Mouse (Mus musculus): ENCODE measurements at regions not wholly inside any gene's neighbourhood (a gene's known extent, or its start where the extent isn't known, plus 50 kb on each side); places are given as distances from the start of the nearest gene placed in this dataset.
A peak's percentile ranks its signal among the peaks of the same experiment; 100 is the strongest.

DNA sequence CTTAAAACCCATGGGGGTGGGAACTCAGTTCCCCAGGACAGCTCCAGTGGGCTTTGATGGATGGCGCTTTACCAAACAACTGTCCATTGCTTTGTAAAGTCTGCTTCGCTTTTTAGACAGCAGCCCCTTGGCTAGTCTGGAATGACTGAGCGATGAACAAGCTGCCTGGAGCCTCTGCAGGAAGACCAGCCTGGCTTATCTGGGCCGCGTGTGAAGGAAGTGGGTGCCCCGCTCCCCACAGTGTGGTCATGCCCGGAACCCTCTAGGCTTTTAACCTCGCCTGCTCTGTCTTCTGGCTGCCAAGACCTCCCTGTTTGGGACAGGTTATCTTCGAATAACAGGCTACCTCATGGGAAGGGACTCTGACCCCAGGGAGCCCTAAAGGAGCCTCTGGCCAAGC, 91.5 kb upstream of the Ptpn1 start:
- H3K4me1 ChIP-seq (ENCODE audit: control insufficient read depth, insufficient read depth, low read length): no peaks in the 10 kb centered on the region
- no peak overlapping the region for H3K27ac ChIP-seq (ENCODE audit: insufficient read depth, low read length)
- TF ChIP-seq POLR2A (IDR thresholded peaks at IDR 0.05; ENCODE audit: low read depth, low read length) (no peak), CTCF (IDR thresholded peaks at IDR 0.05; ENCODE audit: borderline replicate concordance, insufficient read depth, low read length) (no peak)
- H3K4me3 ChIP-seq (ENCODE audit: insufficient read depth, low read length): no peak overlapping the region

DNA sequence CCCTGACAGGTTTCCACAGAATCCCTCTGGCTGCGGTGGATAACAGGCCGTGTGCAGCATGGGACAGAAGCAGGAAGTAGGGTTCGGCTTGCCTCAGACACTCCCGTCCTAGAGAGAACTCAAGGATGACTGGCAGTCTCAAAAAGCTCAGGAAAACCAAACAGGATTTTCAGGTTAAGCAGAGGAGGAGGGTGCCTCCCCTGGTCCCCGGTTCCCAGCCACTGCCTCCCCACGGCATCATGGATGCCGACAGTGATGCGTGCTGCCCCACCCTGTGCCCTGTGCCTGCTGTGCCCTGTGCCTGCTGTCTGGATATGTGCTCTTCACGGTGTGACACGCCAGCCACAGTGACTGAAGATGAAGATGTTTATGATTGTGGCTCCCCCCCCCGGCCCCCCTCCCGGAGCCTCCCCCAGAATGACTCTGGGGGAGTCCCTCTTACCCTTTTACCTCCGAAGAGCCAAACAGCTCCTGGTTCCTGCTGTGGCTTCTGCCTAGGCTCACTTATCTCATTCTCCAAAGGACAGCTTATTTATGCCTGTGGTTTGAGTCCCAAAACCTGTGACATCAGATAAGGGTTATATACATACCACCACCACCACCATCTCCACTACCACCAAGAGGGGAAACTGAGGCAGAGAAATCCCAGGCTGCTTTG, 92.4 kb upstream of the Ptpn1 start:
- H3K27ac ChIP-seq (ENCODE audit: insufficient read depth, low read length): no peak overlapping the region
- no peak for TF ChIP-seq POLR2A (IDR thresholded peaks at IDR 0.05; ENCODE audit: low read depth, low read length)
- TF ChIP-seq CTCF (IDR thresholded peaks at IDR 0.05; ENCODE audit: borderline replicate concordance, insufficient read depth, low read length): no peak
- no peak overlapping the region for H3K4me3 ChIP-seq (ENCODE audit: insufficient read depth, low read length)
- peaks cover 2% of the 10 kb centered on the region; the same call in 1 of the 2 replicates for H3K4me1 ChIP-seq (ENCODE audit: control insufficient read depth, insufficient read depth, low read length)

DNA sequence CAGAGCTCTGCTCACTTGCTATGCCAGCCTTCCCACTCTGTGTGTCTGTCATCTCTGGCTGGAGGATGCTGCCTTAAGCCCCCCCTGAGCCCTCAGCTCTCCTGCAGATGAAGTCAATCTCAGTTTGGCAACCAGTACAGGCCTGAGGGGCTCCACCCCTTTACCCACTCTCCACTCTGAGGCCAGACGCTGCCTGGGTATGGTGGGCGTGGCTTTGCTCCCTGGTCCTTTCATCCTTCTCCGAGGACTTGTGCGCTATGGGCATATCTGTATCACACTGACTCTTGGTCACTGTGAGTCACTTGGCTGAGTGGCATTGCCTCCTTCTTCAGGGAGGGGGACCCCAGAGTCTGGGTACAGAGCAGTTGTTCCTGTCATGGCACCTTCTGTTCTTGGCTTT, 94.3 kb upstream of the Ptpn1 start:
- TF ChIP-seq CTCF (IDR thresholded peaks at IDR 0.05; ENCODE audit: borderline replicate concordance, insufficient read depth, low read length): no peak
- TF ChIP-seq POLR2A (IDR thresholded peaks at IDR 0.05; ENCODE audit: low read depth, low read length): no peak
- Histone ChIP-seq H3K4me3 (ENCODE audit: insufficient read depth, low read length) (no peak overlapping the region), H3K27ac (ENCODE audit: insufficient read depth, low read length) (no peak overlapping the region), H3K4me1 (ENCODE audit: control insufficient read depth, insufficient read depth, low read length) (peaks cover 6% of the 10 kb centered on the region; the same call in 1 of the 2 replicates)

DNA sequence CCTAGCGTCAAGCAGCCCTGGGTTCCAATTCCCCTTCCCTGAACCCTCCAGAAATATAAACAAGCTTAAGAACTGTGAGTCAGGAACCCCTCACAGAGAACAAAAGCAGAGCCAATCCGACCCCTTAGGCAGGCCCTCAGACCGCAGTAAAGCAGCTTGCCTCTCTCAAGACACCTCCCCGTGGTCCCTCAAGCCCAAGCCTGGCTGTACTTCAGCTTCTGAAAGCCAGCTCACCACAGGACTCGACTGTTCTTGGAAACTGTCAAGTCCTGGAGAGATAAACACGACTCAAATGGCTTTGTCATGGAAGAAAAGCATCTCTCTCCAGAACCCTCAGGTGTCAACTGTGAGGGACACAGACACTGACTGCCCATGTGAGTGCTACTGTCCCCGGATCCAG, 95.2 kb upstream of the Ptpn1 start:
- TF ChIP-seq CTCF (IDR thresholded peaks at IDR 0.05; ENCODE audit: borderline replicate concordance, insufficient read depth, low read length) (no peak), POLR2A (IDR thresholded peaks at IDR 0.05; ENCODE audit: low read depth, low read length) (no peak)
- Histone ChIP-seq H3K27ac (ENCODE audit: insufficient read depth, low read length) (peak overlapping the region; percentile 4; the same call in 1 of the 2 replicates), H3K4me3 (ENCODE audit: insufficient read depth, low read length) (no peak overlapping the region), H3K4me1 (ENCODE audit: control insufficient read depth, insufficient read depth, low read length) (peaks cover 6% of the 10 kb centered on the region; the same call in 1 of the 2 replicates)

DNA sequence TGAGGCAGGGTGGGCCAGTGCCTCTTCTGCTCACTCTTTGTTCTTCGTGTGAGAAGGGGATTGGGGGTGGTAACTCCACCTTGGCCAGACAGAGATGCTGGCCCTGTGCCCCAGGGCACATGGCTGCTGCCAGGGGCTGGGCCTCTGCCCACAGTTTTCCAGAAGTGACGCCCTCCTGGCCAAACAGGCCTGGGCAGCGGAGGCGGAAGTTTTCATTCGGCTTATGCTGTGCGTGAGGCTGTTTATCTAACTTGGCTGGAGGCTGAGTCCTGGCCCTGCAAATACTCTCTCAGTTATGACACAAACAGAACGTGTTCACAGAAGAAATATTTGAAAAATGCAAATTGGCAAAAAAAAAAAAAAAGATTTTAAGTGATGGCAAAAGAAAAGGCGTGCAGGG, 97.3 kb upstream of the Ptpn1 start:
- Histone ChIP-seq H3K27ac (ENCODE audit: insufficient read depth, low read length) (peak overlapping the region; percentile 92), H3K4me1 (ENCODE audit: control insufficient read depth, insufficient read depth, low read length) (peaks cover 6% of the 10 kb centered on the region; the same call in 1 of the 2 replicates), H3K4me3 (ENCODE audit: insufficient read depth, low read length) (no peak overlapping the region)
- TF ChIP-seq CTCF (IDR thresholded peaks at IDR 0.05; ENCODE audit: borderline replicate concordance, insufficient read depth, low read length): no peak
- TF ChIP-seq POLR2A (IDR thresholded peaks at IDR 0.05; ENCODE audit: low read depth, low read length): no peak

DNA sequence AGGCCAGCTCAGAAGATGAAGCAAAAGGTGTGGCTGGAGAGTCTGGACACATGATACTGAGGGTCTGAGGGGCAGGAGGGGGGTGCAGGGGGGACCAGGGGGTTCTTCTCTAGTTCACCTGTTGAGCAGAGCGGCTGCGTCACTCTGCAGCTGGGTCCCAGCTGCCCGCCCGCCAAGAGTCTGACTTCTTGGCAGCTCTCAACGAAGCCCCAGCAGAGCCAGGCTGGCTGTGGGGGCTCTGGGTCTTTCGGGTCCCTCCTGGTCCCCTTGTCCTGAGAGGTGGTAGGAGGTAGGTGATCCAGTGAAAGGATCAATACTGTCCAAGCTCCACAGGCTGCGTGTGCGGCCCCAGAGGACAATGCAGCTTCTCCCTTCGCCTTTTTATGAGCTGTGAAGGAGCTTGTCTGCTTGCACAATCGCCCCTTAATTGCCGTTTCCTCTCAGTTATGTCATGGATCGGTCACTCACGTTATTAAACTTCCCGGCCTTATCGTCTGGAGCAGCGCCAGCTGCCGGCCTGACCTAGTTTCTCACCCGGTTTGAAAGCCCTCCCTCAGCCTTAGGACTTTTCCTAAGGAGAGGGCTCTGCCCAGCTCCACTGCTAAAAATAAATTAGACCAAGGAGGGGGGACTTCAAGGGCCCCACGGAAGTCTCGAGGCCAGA, 98.4 kb upstream of the Ptpn1 start:
- Histone ChIP-seq H3K27ac (ENCODE audit: insufficient read depth, low read length) (peak overlapping the region; percentile 92), H3K4me1 (ENCODE audit: control insufficient read depth, insufficient read depth, low read length) (peaks cover 6% of the 10 kb centered on the region; the same call in 1 of the 2 replicates), H3K4me3 (ENCODE audit: insufficient read depth, low read length) (no peak overlapping the region)
- no peak for TF ChIP-seq CTCF (IDR thresholded peaks at IDR 0.05; ENCODE audit: borderline replicate concordance, insufficient read depth, low read length)

DNA sequence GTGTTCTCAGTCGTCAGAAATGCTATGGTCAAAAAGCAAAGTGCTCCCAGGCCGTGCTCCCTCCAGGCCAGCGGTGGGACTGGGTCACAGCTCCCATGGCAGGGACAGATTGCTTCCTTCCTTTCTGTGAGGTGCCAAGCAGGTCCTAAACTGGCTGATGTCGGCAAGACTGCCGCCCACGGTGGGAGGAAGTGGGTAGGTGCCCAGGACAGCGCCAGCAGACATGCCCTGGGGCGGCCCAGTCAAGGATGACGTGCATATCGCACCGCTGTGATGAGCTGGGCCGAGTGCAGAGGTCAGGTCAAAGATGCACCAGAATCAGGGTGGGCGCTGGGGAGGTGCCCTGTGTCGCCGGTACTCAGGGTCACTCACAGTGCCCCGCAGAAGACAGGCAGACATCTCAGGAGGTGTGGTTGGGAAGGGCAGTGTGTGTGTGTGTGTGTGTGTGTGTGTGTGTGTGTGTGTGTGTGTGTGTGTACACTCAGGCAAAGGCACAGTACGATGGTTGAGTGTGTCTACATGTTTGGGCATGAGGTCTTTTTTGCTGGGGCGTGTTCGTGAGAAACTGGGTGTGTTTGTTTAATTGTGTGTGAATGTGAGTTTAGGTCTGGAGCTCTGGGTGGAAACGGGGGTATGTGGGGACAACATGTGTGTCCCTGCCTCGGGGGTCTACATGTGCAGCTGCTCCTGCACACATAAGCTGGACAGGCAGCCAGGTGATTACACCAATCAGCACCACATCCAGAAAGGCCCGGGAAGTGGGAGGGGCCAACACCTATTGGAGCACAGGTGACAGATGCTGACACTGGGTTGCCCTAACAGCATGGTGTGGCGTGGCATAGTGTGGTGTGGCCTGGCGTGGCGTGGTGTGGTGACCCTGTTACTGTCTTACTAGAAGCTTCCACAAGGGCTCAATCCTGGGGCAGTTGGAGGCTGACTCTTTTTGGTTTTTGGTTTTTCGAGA, 100.5 kb upstream of the Ptpn1 start:
- H3K4me3 ChIP-seq (ENCODE audit: insufficient read depth, low read length): no peak overlapping the region
- TF ChIP-seq POLR2A (IDR thresholded peaks at IDR 0.05; ENCODE audit: low read depth, low read length) (no peak), CTCF (IDR thresholded peaks at IDR 0.05; ENCODE audit: borderline replicate concordance, insufficient read depth, low read length) (no peak)
- H3K27ac ChIP-seq (ENCODE audit: insufficient read depth, low read length): no peak overlapping the region

DNA sequence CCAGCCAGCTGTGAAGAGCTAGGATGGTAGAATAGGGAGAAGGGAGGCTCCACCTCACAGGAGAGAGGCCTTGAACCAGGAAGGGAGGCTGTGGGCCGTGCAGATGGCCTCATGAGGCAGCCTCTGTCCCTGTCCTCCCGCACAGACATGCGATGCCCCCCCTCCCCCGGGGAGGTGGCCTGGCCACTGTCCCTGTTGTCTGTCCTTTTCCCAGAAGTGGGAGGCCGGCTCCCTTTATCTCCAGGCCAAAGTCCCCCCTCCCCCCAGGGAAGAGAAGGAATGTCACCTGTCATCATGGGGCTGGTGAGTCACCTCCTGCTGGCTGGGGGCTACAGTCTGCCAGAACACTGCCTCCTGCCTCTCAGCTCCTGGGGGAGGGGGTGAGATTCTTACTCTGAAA, 103.6 kb upstream of the Ptpn1 start:
- peaks cover 4% of the 10 kb centered on the region for H3K4me1 ChIP-seq (ENCODE audit: control insufficient read depth, insufficient read depth, low read length)
- no peak for TF ChIP-seq CTCF (IDR thresholded peaks at IDR 0.05; ENCODE audit: borderline replicate concordance, insufficient read depth, low read length)
- no peak for TF ChIP-seq POLR2A (IDR thresholded peaks at IDR 0.05; ENCODE audit: low read depth, low read length)
- no peak overlapping the region for H3K27ac ChIP-seq (ENCODE audit: insufficient read depth, low read length)
- no peak overlapping the region for H3K4me3 ChIP-seq (ENCODE audit: insufficient read depth, low read length)

More for the DNA sequence above, 100.5 kb upstream of the Ptpn1 start:
- peaks cover 10% of the 10 kb centered on the region for H3K4me1 ChIP-seq (ENCODE audit: control insufficient read depth, insufficient read depth, low read length)

DNA sequence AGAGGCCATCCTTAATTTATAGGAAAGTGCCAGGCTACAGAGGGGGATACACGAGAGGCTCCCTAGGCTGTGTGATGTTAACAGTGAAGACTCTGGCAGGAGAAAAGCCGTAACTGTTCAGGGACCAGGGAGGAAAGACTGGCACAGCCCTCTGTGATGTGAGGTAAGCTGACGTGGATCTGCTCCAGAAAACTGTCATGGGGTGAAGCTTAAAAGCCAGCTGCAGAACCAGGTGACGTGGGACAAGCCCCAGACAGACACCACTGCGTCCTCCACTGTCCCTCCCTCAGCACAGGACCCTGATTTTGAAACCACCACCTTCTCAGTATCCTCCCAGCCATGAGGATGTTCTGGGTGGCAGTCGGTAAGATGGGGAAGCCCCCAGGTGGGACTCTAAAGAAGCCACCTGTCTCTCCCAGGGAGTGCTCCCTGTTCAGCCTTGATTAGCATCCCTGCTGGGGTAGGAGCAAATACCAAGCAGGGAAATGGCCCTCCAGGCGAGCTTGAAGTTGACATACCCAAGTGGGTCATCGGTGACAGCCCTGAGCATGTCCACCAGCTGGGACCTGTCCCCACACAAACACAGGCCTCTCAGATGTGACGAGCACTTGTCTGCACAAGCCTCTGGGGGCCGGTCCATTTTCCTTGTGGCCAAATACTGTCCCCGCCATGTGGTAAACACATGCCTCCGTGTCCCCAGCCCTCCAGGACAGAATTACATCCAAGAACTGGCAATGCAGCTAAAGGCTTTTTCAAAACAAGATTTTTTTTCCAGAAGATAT, 104.7 kb upstream of the Ptpn1 start:
- TF ChIP-seq POLR2A (IDR thresholded peaks at IDR 0.05; ENCODE audit: low read depth, low read length): no peak
- no peak for TF ChIP-seq CTCF (IDR thresholded peaks at IDR 0.05; ENCODE audit: borderline replicate concordance, insufficient read depth, low read length)
- H3K27ac ChIP-seq (ENCODE audit: insufficient read depth, low read length): no peak overlapping the region
- H3K4me3 ChIP-seq (ENCODE audit: insufficient read depth, low read length): no peak overlapping the region
- H3K4me1 ChIP-seq (ENCODE audit: control insufficient read depth, insufficient read depth, low read length): peaks cover 4% of the 10 kb centered on the region
